Mouse (Mus musculus) heart, embryonic 15.5 days (tissue): Measurements from ENCODE around the gene Mob3b. TPM values are rescaled to one million over a fixed set of nuclear protein-coding genes. Genes with fewer than 3 reads are reported as not detected.

Source experiments
- ATAC-seq: fragments of 200-750 bp; cut with Nextera tagmentation; replicated peaks from 2 replicates; pipeline ENCODE4 v1.8.0; 2017; ENCODE audit warnings: low read depth, moderate TSS enrichment; ENCODE audit not compliant: insufficient number of reproducible peaks, insufficient read depth, low FRiP score
- H3K27ac ChIP-seq: fragments of 300-500 bp; sonication (generic); 2 replicates; pipeline ENCODE4 v1.5.1; 2015; ENCODE audit warnings: mild to moderate bottlenecking, inconsistent platforms
- H3K27me3 ChIP-seq: fragments of 300-500 bp; sonication (generic); 2 replicates; pipeline ENCODE4 v1.6.1; 2015; ENCODE audit warnings: inconsistent platforms
- H3K36me3 ChIP-seq: fragments of 300-500 bp; sonication (generic); 2 replicates; pipeline ENCODE4 v1.6.1; 2015; ENCODE audit warnings: mild to moderate bottlenecking, inconsistent platforms
- H3K4me1 ChIP-seq: fragments of 300-500 bp; sonication (generic); replicated peaks from 2 replicates; pipeline ENCODE4 v1.6.1; 2015; ENCODE audit warnings: inconsistent platforms
- H3K4me2 ChIP-seq: fragments of 300-500 bp; sonication (generic); 2 replicates; pipeline ENCODE4 v1.6.1; 2015; ENCODE audit warnings: inconsistent platforms, mild to moderate bottlenecking, moderate library complexity
- H3K4me3 ChIP-seq: fragments of 300-500 bp; sonication (generic); 2 replicates; pipeline ENCODE4 v1.5.1; 2015; ENCODE audit warnings: mild to moderate bottlenecking, inconsistent platforms
- H3K9ac ChIP-seq: fragments of 300-500 bp; sonication (generic); 2 replicates; pipeline ENCODE4 v1.6.1; 2015; ENCODE audit warnings: mild to moderate bottlenecking, inconsistent platforms
- H3K9me3 ChIP-seq: fragments of 300-500 bp; sonication (generic); replicated peaks from 2 replicates; pipeline ENCODE4 v1.6.1; 2016; ENCODE audit warnings: inconsistent platforms
- WGBS: fragments of 180-500 bp; shearing (Covaris S2); methylation state at CpG from one replicate; pipeline ENCODE4 v1.1.7; 2015; ENCODE audit warnings: mixed read lengths; 5-methylcytosine and 5-hydroxymethylcytosine counted together
- polyA plus RNA-seq: library from polyadenylated mRNA; unstranded; fragments of >200 nt; fragmentation: Nextera tagmentation; extraction: Ambion mirVana; gene quantifications from 2 replicates; pipeline ENCODE4 v1.2.1, GENCODE M21; 2015

The Mob3b gene
- polyA plus RNA-seq, 1 experiment from 2014 or later = 4.1 TPM

DNA sequence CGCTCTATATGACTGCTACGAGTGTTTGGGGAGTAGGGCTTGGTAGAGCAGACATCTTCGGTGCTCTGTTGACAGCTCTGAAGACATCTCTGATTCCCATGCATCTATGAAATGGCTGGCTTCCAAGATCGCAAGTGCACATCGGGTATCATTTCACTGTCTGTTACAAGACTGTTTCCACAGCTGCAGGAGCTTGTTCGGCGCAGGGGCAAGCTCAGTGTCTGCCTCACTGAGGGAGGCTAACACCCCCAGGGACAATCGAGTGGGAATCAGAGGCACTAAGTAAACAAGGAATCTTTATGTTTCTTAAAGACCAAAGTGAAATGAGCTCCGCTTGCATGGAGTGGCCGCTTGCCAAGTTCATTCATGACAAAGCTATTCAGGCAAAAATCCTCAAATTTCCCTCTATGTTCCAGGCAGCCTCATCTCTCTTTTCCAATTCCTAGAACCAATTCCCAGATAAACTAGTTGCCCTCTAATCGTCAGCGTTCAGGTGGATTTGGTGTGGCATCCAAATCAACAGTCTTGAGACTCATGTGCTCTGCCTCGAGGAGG, 12.4 kb upstream of the Mob3b start:
- no peak overlapping the region for H3K4me3 ChIP-seq

DNA sequence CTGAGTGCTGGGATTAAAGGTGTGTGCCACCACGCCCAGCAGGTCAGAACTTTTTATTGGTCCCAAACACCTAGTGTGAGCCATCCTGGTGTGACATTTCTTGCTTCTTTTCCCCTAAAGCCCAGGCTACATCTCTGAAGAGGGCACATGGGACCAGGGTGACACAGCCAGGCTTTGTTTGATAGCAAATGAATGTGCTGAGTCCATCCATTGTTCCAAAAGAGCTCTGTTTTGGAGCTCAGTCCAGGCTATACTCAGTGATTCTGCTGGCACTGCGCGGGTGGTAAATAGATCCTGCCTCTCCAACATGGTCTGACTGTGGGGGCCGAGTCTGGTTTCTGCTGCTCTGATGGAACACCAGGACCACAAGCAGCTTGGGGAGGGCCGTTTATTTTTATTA, 10.6 kb upstream of the Mob3b start:
- 69% methylated on average over 5 of the region's 5 CpGs for WGBS
- H3K9me3 ChIP-seq = no peaks in the 10 kb centered on the region

More for the DNA sequence above, 12.4 kb upstream of the Mob3b start:
- Histone ChIP-seq H3K36me3 (no peaks in the 10 kb centered on the region), H3K4me1 (no peaks in the 10 kb centered on the region), H3K27ac (no peak overlapping the region), H3K4me2 (no peak overlapping the region), H3K9me3 (no peaks in the 10 kb centered on the region), H3K27me3 (no peaks in the 10 kb centered on the region), H3K9ac (no peak overlapping the region)
- ATAC-seq = no peak
- 58% methylated on average over 13 of the region's 13 CpGs for WGBS

DNA sequence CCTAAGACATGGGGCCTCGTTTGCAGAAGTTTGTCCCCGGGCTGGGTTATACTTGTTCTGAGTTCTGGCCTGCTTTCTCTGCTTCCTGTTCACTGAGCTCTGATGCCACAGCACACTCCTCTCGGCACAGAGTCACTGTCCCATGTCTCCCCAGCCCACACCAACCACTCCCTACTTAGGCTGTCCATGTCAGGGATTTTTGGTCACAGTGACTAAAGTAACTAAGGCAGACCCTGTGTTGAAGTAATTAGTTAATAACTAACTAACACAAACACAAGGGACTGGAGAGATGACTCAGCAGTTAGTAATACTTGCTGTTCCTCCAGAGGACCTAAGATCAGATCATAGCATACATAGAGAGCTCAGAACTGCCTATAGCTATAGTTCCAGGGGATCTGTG, 8.7 kb upstream of the Mob3b start:
- H3K9ac ChIP-seq = no peak overlapping the region
- H3K27ac ChIP-seq = no peak overlapping the region
- no peak overlapping the region for H3K4me2 ChIP-seq
- ATAC-seq = no peak
- no peaks in the 10 kb centered on the region for H3K9me3 ChIP-seq
- H3K4me1 ChIP-seq = no peaks in the 10 kb centered on the region
- 70% methylated on average over 3 of the region's 3 CpGs for WGBS
- H3K27me3 ChIP-seq = no peaks in the 10 kb centered on the region
- H3K36me3 ChIP-seq = no peaks in the 10 kb centered on the region
- no peak overlapping the region for H3K4me3 ChIP-seq

More for the DNA sequence above, 10.6 kb upstream of the Mob3b start:
- no peak overlapping the region for H3K4me2 ChIP-seq
- H3K27ac ChIP-seq = no peak overlapping the region
- no peaks in the 10 kb centered on the region for H3K4me1 ChIP-seq
- no peak overlapping the region for H3K4me3 ChIP-seq
- no peaks in the 10 kb centered on the region for H3K36me3 ChIP-seq
- H3K9ac ChIP-seq = no peak overlapping the region
- H3K27me3 ChIP-seq = no peaks in the 10 kb centered on the region
- ATAC-seq = no peak

DNA sequence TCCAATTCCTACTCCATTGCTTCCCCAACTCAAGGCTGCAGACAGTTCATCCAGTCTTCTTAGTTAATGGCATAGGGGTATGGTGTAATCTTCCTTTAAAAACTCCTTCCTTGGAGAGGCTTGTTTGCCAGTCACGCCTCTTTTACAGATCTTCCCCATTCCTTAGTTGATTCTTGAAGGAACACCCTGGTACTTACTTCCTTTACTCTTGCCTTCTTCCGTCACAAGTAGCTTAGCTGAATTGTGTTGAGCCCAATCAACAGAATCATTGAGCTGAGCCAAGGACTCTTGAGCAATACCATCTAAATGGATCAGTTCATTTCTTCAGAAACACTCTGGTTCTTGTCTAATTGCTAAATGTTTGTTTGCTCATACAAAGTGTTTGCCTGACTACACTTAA, 8.0 kb upstream of the Mob3b start:
- ATAC-seq = no peak
- Histone ChIP-seq H3K27ac (no peak overlapping the region), H3K9ac (no peak overlapping the region), H3K4me1 (no peaks in the 10 kb centered on the region), H3K27me3 (no peaks in the 10 kb centered on the region), H3K4me2 (no peak overlapping the region), H3K9me3 (no peaks in the 10 kb centered on the region), H3K4me3 (no peak overlapping the region), H3K36me3 (no peaks in the 10 kb centered on the region)
- 77% methylated on average over 2 of the region's 2 CpGs for WGBS

DNA sequence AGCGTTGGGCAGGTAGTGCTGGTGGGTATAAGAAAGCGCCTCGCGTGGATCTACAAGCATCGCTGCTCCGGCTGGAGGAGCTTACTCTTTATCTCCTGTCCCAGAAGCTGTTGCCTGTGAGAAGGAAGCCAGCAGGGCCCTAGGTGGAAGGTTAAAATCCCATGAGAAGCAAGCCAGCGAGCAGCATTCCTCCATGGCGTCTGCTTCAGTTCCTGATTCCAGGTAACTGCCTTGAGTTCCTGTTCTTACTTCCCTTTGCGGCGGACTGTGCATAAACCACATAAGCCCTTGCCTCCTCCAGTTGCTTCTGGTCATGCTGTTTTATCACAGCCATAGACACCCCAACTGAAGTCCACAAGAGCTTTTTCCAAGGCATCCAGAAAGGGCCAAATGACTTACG, 531 bp upstream of the Mob3b start:
- no peak overlapping the region for H3K27ac ChIP-seq
- H3K36me3 ChIP-seq = no peaks in the 10 kb centered on the region
- ATAC-seq = no peak
- no peak overlapping the region for H3K9ac ChIP-seq
- H3K4me3 ChIP-seq = no peak overlapping the region
- H3K9me3 ChIP-seq = no peaks in the 10 kb centered on the region
- WGBS = 55% methylated on average over 11 of the region's 11 CpGs
- H3K4me2 ChIP-seq = no peak overlapping the region; the same call in 1 of the 2 replicates
- H3K27me3 ChIP-seq = 0 out of 2 replicates have a peak, but pooled peaks cover 3% of the 10 kb centered on the region
- H3K4me1 ChIP-seq = peaks cover 7% of the 10 kb centered on the region; the same call in 1 of the 2 replicates

DNA sequence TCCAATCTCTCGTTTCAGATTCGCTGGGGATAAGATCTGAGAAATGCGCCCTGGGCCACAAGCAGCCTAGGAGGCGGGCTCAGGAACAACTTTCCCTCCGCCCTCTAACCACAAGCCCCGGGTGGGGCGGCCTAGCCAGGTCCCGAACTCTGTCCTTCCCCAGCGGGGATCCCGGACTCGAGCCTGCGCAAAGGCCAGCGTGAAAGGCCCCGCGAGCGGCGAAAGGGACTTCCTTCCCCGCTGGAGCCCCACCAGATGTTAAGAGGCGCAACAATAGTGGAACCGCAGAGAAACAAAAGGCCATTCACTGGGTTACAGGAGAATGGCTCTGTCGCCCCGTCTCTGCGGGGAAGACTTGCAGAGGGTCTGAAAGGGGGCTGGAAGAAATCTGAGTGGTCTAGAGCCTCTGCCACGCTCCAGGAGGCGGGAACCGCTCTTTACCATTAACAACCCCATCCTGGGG, 1.1 kb downstream of the Mob3b start:
- H3K9me3 ChIP-seq = no peaks in the 10 kb centered on the region
- ATAC-seq = no peak; the same call in 1 of the 2 replicates
- H3K27ac ChIP-seq = peak overlapping the region; percentile 47; the same call in 1 of the 2 replicates
- H3K27me3 ChIP-seq = peaks cover 3% of the 10 kb centered on the region; the same call in 1 of the 2 replicates
- H3K4me1 ChIP-seq = peaks cover 7% of the 10 kb centered on the region; the same call in 1 of the 2 replicates
- peak overlapping the region; percentile 65 for H3K4me3 ChIP-seq
- no peaks in the 10 kb centered on the region for H3K36me3 ChIP-seq
- peak overlapping the region; percentile 92 for H3K4me2 ChIP-seq
- H3K9ac ChIP-seq = peak overlapping the region; percentile 70
- under 1% methylated on average over 26 of the region's 26 CpGs for WGBS

DNA sequence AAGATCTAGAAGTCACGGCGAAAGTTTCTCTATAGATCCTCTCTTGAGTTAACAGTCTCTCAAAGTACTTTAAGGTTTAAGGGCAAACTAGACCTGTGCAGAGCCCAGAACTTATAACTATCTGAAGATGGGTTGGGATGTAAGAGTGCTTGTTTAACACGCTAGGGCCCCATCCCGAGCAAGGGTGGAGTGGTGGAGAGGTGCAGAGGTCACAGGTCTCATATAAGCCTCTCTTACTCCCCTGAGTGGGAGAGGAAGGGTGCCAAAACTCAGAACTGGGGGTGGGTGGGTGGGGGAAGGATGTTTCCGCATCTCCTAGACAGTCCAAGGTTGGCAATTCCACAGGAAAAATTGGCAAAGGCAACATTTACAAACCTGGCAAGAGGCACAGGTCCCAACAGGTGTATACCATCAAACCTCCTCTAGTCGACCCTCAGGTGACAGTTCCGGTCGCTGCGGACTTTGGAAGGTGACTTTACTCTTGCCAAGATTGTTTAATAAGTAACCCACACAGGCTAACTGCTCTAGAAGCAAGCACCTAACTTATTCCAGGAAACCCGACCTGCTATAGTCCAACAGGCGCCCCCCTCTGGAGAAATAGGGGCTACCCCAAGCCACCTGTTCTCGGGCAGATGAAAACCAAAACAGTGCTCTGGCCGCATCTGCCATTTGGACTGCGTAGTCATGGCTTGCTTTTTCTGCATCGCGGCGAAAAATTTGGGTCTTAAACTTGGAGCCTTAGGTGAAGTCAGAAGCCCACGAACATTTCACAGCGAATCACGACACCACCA, 2.0 kb downstream of the Mob3b start:
- H3K9me3 ChIP-seq = no peaks in the 10 kb centered on the region
- H3K4me2 ChIP-seq = peak overlapping the region; percentile 92
- H3K9ac ChIP-seq = peak overlapping the region; percentile 70; the same call in 1 of the 2 replicates
- H3K4me3 ChIP-seq = peak overlapping the region; percentile 65
- WGBS = 30% methylated on average over 20 of the region's 20 CpGs
- no peaks in the 10 kb centered on the region for H3K36me3 ChIP-seq
- peaks cover 3% of the 10 kb centered on the region; the same call in 1 of the 2 replicates for H3K27me3 ChIP-seq
- H3K27ac ChIP-seq = no peak overlapping the region
- peaks cover 7% of the 10 kb centered on the region; the same call in 1 of the 2 replicates for H3K4me1 ChIP-seq
- ATAC-seq = no peak

DNA sequence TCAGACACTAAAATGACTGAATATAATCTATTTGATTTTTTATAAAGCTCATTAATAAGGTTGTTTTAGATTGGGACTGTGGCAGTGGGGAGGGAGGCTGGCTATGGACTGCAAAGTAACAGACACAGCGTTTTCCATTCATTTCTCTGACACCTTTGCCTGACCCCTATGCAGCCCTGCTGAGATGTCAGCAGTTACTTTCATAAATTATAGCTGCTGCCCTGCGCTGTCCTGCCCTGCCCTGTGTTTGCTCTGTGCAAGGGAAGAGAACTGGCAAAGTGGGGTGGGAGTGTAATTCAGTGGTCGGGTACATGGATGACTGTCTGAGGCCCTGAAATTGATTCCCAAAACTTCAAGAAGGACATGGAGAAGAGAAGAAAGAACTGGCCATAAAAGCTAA, 3.2 kb downstream of the Mob3b start:
- Histone ChIP-seq H3K4me2 (no peak overlapping the region), H3K4me3 (no peak overlapping the region), H3K27ac (no peak overlapping the region), H3K9me3 (no peaks in the 10 kb centered on the region), H3K36me3 (no peaks in the 10 kb centered on the region), H3K4me1 (peaks cover 7% of the 10 kb centered on the region; the same call in 1 of the 2 replicates), H3K27me3 (peaks cover 3% of the 10 kb centered on the region; the same call in 1 of the 2 replicates), H3K9ac (no peak overlapping the region)
- ATAC-seq = no peak
- 57% methylated on average over 3 of the region's 3 CpGs for WGBS

DNA sequence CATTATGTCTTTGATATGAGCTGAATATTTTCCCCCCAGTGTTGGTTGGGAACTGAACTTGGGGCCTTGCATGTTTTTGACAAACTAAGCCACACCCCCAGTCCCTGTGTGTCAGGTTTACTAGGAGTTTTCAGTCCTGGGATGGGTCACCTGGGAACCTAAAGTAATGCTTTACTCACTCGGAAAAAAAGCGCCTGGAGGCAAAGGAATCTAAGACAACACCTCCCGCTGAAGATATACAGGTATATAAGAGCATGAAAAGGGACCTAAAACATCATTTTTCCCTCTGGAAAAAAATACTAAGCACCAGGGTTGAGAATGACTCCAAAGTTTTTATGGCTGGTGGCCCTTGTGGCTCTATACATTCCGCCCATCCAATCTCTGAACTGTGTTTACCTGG, 5.5 kb downstream of the Mob3b start, which contains the start of gene Ifnk:
Gene Ifnk, plus strand, starts transcription at position 301 of the 400 bp plus-strand sequence.
- Histone ChIP-seq H3K36me3 (no peaks in the 10 kb centered on the region), H3K9me3 (no peaks in the 10 kb centered on the region), H3K4me2 (no peak within 1 kb of the TSS), H3K9ac (no peak within 1 kb of the TSS), H3K4me1 (peaks cover 7% of the 10 kb centered on the region; the same call in 1 of the 2 replicates), H3K27ac (no peak within 1 kb of the TSS), H3K4me3 (no peak within 1 kb of the TSS), H3K27me3 (no peaks in the 10 kb centered on the region; the same call in 1 of the 2 replicates)
- WGBS = 80% methylated on average over 4 of the region's 4 CpGs
- no peak for ATAC-seq

DNA sequence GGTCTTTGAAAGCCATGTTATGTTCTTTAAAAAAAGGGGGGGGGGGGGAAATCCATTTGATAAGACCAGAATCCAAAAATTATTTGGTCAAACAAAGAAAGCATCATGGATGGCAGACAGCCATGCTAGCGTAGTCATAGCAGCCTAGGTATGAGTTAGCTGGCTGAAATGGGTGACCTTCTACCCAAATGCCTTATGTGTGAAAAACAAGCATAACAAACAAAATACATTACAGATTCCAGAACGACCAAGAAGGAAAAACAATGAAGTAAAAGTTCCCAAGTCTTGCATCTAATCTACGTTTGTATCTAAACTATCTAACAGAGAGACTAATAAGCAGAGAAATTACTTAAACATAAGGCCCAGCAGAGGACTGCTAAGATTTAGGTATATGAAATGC, 6.6 kb downstream of the Mob3b start:
- no peak overlapping the region for H3K4me3 ChIP-seq
- no peaks in the 10 kb centered on the region for H3K9me3 ChIP-seq
- H3K9ac ChIP-seq = no peak overlapping the region
- no peak for ATAC-seq
- H3K4me1 ChIP-seq = peaks cover 4% of the 10 kb centered on the region; the same call in 1 of the 2 replicates
- no peak overlapping the region for H3K27ac ChIP-seq
- H3K27me3 ChIP-seq = no peaks in the 10 kb centered on the region; the same call in 1 of the 2 replicates
- no peak overlapping the region for H3K4me2 ChIP-seq
- H3K36me3 ChIP-seq = no peaks in the 10 kb centered on the region
- 82% methylated on average over 3 of the region's 3 CpGs for WGBS

DNA sequence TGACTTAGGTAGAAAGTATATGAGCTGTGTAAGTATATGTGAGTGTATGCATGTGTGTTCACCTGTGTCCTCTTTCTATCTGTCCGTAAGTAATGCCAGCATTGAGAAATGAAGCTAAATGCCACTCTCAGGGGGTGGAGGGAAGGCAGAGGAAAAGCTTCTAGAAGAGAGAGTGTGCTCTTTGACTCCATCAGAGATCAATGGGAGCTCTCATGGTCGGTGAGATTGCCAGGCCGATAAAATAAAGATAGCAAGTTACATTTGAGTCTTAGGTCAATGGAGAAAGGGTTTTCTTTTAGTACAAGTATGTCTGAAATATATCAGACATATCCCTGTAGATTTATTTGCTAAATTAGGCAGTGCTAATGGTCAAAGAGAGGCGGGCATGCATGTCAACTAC, 9.0 kb downstream of the Mob3b start:
- no peak overlapping the region for H3K9ac ChIP-seq
- no peaks in the 10 kb centered on the region for H3K4me1 ChIP-seq
- H3K4me2 ChIP-seq = no peak overlapping the region
- 80% methylated on average over 4 of the region's 4 CpGs for WGBS
- no peak for ATAC-seq
- H3K9me3 ChIP-seq = no peaks in the 10 kb centered on the region
- no peaks in the 10 kb centered on the region for H3K36me3 ChIP-seq
- no peaks in the 10 kb centered on the region; the same call in 1 of the 2 replicates for H3K27me3 ChIP-seq
- H3K4me3 ChIP-seq = no peak overlapping the region
- H3K27ac ChIP-seq = no peak overlapping the region
